Mouse (Mus musculus) layer of hippocampus, adult 6 months (tissue): ENCODE measurements around the gene Gm21820. TPM values are rescaled to one million over a fixed set of nuclear protein-coding genes. Genes with fewer than 3 reads are reported as not detected.

ENCODE experiments used
- long read RNA-seq, 2 experiments: library from polyadenylated mRNA; unstranded; transcript quantifications; one replicate each; pipeline ENCODE4 v2.0.0; 2019 to 2020
- polyA plus RNA-seq: library from polyadenylated mRNA; unstranded; fragments of <200 nt; fragmentation: Nextera tagmentation; gene quantifications from 2 replicates; pipeline ENCODE4 v1.2.3, GENCODE M21; 2021

Gene Gm21820
- polyA plus RNA-seq, result not detected in 2 replicates
- long read RNA-seq, experiment 1, result 0 reads
- long read RNA-seq, experiment 2, result 0 reads

GRCm38 (mm10) chrY:5249341-5249740 lies at the start of gene Gm21820:
Gene Gm21820 (minus strand): TSS chrY:5249441.

Other genes with a start within 250 kb of the Gm21820 start
- gene Gm20918, start 205.5 kb downstream of the Gm21820 start, polyA plus RNA-seq, result not detected in 2 replicates